Mouse (Mus musculus) E14TG2a.4 (cell line): Measurements from ENCODE around the gene Ada.

Experiments used
- H3K27me3 ChIP-seq: 2 replicates; pipeline ENCODE4 v1.6.1; 2014; ENCODE audit warnings: low read length, control low read depth; ENCODE audit not compliant: insufficient read depth
- H3K36me3 ChIP-seq: 2 replicates; pipeline ENCODE4 v1.6.1; 2014; ENCODE audit warnings: low read length, control low read depth; ENCODE audit not compliant: insufficient read depth
- H3K4me1 ChIP-seq: replicated peaks from 2 replicates; pipeline ENCODE4 v1.6.1; 2014; ENCODE audit warnings: low read depth, low read length, control low read depth
- H3K4me3 ChIP-seq: replicated peaks from 2 replicates; pipeline ENCODE4 v1.5.1; 2014; ENCODE audit warnings: mild to moderate bottlenecking, low read length
- H3K9me3 ChIP-seq: 2 replicates; pipeline ENCODE4 v1.6.1; 2014; ENCODE audit warnings: low read length, control low read depth
- CTCF ChIP-seq: conservative IDR thresholded peaks from 2 replicates; pipeline ENCODE4 v1.5.1; 2014; ENCODE audit warnings: low read length
- NANOG ChIP-seq: IDR thresholded peaks from 2 replicates; pipeline ENCODE4 v1.6.1; 2014; ENCODE audit warnings: borderline replicate concordance, low read length, mixed read lengths
- POU5F1 ChIP-seq: IDR thresholded peaks from 2 replicates; pipeline ENCODE4 v1.6.1; 2014; ENCODE audit warnings: low read length, borderline replicate concordance

The Ada gene

DNA sequence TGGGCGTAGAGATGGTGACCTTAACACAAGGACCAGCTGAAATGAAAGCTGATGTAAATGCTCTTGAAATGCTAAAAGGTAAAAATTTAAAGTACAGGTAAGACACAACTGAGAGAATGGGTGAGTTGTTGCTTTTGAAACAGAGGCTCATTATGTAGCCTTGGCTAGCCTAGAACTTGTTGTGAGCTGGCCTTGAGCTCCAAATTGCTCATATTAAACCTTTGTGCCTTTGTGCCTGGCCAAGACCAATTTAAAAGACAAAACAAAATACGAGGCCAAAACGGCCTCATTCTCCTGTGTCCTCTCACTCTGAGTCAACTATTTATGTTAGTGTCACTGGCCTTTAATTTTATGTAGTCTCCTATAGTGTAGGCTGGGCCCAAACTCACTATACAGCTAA is 63.2 kb downstream of the Ada start:
- no peaks in the 10 kb centered on the region for H3K9me3 ChIP-seq
- no peak for TF ChIP-seq POU5F1
- no peak for TF ChIP-seq NANOG
- no peak for TF ChIP-seq CTCF
- H3K36me3 ChIP-seq, result no peaks in the 10 kb centered on the region
- no peak overlapping the region for H3K4me3 ChIP-seq
- no peaks in the 10 kb centered on the region for H3K4me1 ChIP-seq
- no peaks in the 10 kb centered on the region for H3K27me3 ChIP-seq

DNA sequence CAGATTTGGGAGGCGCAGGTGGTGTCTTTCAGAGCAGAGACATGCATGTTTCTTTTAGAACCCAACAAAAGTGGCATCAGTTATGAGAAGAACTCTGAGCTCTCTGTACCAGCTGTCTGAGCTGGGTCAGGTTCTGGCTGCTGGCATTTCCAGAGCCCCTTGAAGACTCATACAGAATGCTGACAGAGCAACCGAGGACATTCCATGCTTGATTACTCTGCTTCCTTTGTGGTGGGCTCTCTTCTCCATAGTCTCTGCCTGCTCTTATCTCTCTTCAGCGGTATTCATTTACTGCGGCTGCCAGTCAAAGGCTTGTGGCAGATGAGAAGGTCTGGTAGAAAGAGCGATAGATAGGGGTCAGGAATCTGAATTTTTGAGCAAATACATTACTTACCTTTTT is 63.8 kb downstream of the Ada start:
- H3K4me3 ChIP-seq, result no peak overlapping the region
- no peak for TF ChIP-seq CTCF
- no peak for TF ChIP-seq NANOG
- TF ChIP-seq POU5F1, result no peak
- H3K36me3 ChIP-seq, result no peaks in the 10 kb centered on the region
- no peaks in the 10 kb centered on the region for H3K4me1 ChIP-seq
- H3K27me3 ChIP-seq, result no peaks in the 10 kb centered on the region
- H3K9me3 ChIP-seq, result no peaks in the 10 kb centered on the region

GRCm38 (mm10) chr2:163685761-163686200 is 64.3 kb downstream of the Ada start:
- no peak overlapping the region for H3K4me3 ChIP-seq
- no peaks in the 10 kb centered on the region for H3K27me3 ChIP-seq
- H3K4me1 ChIP-seq, result no peaks in the 10 kb centered on the region
- no peaks in the 10 kb centered on the region for H3K9me3 ChIP-seq
- H3K36me3 ChIP-seq, result no peaks in the 10 kb centered on the region
- TF ChIP-seq CTCF (no peak), POU5F1 (no peak)

DNA sequence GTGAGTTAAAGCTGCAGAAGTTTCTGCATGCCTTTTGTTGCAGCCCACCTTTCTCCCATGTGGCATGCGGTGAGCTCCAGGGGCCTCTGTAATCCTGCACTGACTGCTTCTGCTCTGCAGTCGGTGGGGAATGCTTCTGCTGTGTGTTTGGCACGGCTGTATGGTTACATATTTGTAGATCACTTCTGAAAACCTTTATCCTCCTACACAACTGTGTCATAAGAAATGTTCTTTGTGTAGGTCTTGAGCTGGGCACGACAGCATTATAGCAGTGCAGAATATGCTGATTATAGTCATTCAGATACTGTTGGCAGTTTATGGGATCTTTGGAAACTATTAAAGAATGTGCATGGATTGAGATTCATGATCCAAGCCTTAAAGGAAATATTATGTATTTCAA is 64.8 kb downstream of the Ada start:
- Histone ChIP-seq H3K4me3 (no peak overlapping the region), H3K9me3 (no peaks in the 10 kb centered on the region), H3K36me3 (no peaks in the 10 kb centered on the region), H3K4me1 (no peaks in the 10 kb centered on the region), H3K27me3 (no peaks in the 10 kb centered on the region)
- TF ChIP-seq NANOG (no peak), CTCF (no peak), POU5F1 (no peak)

DNA sequence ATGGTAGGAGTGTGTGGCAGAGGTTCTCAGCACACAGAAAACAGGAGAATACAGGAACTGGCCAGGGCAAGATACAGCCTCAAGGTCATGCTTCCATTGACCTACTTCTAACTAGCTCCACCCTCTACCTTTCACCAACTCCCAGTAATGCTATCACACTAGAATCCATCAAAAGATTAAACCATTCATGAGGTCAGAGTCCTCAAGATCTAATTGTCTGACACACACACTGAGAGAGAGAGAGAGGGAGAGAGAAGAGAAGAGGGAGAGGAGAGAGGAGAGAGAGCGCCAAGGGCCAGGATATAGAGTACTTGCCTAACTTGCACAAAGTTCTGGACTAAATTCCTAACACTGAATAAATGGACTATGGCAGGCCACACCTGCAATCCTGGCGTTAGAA is 67.7 kb downstream of the Ada start:
- TF ChIP-seq POU5F1 (no peak), CTCF (no peak)
- no peak overlapping the region for H3K4me3 ChIP-seq
- H3K9me3 ChIP-seq, result no peaks in the 10 kb centered on the region
- no peaks in the 10 kb centered on the region for H3K4me1 ChIP-seq
- no peaks in the 10 kb centered on the region for H3K27me3 ChIP-seq
- no peaks in the 10 kb centered on the region for H3K36me3 ChIP-seq

- TF ChIP-seq NANOG, result no peak
- H3K36me3 ChIP-seq, result no peaks in the 10 kb centered on the region
- no peaks in the 10 kb centered on the region for H3K9me3 ChIP-seq
- 0 out of 2 replicates have a peak, but pooled peaks cover 2% of the 10 kb centered on the region for H3K4me1 ChIP-seq
- no peak overlapping the region for H3K4me3 ChIP-seq
- no peaks in the 10 kb centered on the region for H3K27me3 ChIP-seq
These were observed 73.3 kb downstream of the Ada start for GRCm38 (mm10) chr2:163676745-163677144.
